Mouse (Mus musculus): Measurements from ENCODE around the gene Arhgdib.

Arhgdib gene

GRCm38 (mm10) chr6:136952930-136953329 is 11.2 kb upstream of the Arhgdib start:
- no peak for DNase-seq (ENCODE audit: extremely low spot score, low spot score)

GRCm38 (mm10) chr6:136950171-136950570 is 8.5 kb upstream of the Arhgdib start:
- DNase-seq (ENCODE audit: extremely low spot score, low spot score) = no peak

DNA sequence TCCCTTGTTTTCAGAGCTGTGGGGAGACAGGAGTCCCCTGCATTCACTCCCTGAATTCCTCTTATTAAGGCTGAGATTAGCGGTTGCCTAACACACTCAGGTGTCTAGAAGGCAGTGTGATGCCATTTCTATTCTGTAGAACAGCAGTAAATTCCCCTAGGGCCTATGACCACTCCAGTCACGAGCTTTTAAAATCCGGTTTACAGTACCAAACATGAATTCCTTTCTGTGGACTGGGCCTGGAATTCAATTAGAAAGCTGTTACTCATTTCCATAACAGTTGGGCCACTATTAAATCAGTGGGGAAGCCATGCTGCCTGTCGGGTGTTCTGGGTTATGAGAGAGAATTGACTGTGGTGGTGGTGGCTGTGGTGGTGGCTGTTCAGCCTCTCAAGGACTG is 6.0 kb upstream of the Arhgdib start:
- DNase-seq (ENCODE audit: extremely low spot score, low spot score) = no peak

- no peak for DNase-seq (ENCODE audit: extremely low spot score, low spot score)
Observed at GRCm38 (mm10) chr6:136946943-136947342, 5.2 kb upstream of the Arhgdib start.

DNA sequence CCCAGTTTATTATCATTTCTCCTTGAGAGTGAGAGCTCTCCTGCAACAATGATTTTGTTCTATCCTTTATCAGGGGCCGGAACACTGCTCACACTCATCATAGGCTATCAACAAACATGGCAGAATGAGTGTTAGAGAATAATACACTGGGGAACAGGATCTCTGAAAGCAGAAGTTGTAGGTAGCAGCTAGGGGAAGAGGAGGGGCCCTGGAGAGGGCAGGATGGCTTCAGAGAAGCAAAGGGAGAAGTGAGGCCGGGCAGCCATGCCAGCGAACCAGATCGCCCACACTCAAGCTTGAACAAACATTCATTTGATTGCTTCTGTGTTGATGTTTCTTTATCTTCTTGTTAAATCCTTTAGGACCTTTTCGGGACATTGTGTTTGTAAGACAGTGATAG is 4.5 kb upstream of the Arhgdib start:
- DNase-seq (ENCODE audit: extremely low spot score, low spot score) = no peak

GRCm38 (mm10) chr6:136944511-136944910 is 2.8 kb upstream of the Arhgdib start:
- DNase-seq (ENCODE audit: extremely low spot score, low spot score) = no peak

- DNase-seq (ENCODE audit: extremely low spot score, low spot score) = no peak
Observed at GRCm38 (mm10) chr6:136943392-136943791, 1.7 kb upstream of the Arhgdib start.

- no peak for DNase-seq (ENCODE audit: extremely low spot score, low spot score)
Observed at GRCm38 (mm10) chr6:136942280-136942679, 581 bp upstream of the Arhgdib start.

GRCm38 (mm10) chr6:136940188-136940960 is 1.3 kb downstream of the Arhgdib start:
- no peak for DNase-seq (ENCODE audit: extremely low spot score, low spot score)

- no peak for DNase-seq (ENCODE audit: extremely low spot score, low spot score)
Observed at GRCm38 (mm10) chr6:136939326-136940187, 2.1 kb downstream of the Arhgdib start.

DNA sequence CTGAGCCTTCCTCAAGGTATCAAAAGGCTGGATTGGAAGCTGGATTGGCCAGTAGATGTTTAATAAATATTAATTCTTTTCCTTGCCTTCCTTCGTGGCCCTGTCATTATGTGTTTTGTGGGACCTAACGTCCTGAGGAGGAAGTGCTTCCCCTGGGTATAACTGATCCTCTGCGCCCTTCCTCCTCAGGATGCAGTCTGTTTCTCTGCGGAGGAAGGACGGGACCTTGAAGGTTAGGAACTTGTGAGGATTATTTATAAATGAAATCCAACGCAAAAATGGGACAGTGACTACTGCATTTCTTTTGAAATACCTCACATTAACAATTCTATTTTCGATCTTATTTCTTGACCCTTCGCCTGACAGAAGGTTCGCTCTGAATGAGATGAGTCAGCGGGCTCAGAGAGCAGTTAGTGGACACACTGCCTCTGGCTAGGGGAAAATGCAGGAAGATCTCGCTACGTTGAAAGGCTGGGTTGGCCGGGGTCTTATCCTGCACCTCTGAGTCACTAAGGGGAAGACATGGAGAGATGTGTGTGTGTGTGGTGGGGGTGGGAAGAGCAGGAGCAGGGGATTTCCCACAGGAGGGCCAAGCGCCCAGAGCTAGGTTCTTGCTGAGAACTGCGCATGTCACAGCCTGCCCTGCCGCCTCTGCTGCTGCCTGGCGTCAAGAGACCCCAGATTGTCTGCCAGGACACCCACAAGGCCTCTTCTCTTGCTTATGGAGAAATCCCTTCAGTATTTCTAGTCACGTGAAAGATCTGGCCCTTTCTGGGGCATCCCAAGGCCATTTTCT is 3.2 kb downstream of the Arhgdib start:
- no peak for DNase-seq (ENCODE audit: extremely low spot score, low spot score)

GRCm38 (mm10) chr6:136937117-136937516 is 4.6 kb downstream of the Arhgdib start:
- DNase-seq (ENCODE audit: extremely low spot score, low spot score) = no peak

GRCm38 (mm10) chr6:136936361-136936760 is 5.3 kb downstream of the Arhgdib start:
- no peak for DNase-seq (ENCODE audit: extremely low spot score, low spot score)

DNA sequence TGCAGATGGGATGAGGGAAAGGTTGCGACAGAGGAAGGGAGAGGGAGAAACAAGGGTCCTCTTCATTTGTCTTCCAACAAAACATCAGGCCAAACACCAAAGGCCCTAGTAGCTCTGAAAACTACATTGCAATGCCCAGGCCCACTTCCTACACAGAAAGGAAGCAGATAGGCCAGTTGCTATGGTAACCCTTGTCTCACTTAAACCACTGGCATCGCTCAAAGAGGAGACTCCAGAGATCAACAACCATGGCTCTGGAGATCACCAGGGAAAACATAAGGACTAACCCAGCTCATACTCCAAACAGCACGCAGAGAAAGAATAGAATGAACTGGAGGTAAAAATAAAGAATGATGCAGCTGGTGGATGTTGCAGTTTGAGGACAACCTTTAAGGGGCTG is 6.5 kb downstream of the Arhgdib start:
- no peak for DNase-seq (ENCODE audit: extremely low spot score, low spot score)

DNA sequence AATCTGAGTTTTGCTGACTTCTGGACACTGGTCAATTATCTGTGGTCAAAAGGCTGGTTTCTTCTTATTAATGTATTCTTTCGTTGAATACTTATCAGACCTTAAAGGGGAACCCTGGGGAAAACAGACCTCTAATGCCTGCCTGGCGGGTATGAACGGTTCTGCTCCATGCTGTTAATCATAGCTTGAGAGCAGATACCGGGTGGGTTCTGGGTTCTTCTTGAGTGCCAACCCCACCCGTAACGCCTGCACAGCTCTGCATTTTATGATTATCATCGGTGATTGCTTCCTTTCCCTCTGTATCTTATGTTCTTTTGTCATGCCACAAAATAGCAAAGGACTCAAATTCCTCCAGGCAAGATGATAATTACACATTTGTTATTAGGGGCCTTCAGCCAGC is 7.6 kb downstream of the Arhgdib start:
- DNase-seq (ENCODE audit: extremely low spot score, low spot score) = no peak

GRCm38 (mm10) chr6:136931246-136931645 is 10.5 kb downstream of the Arhgdib start:
- no peak for DNase-seq (ENCODE audit: extremely low spot score, low spot score)

DNA sequence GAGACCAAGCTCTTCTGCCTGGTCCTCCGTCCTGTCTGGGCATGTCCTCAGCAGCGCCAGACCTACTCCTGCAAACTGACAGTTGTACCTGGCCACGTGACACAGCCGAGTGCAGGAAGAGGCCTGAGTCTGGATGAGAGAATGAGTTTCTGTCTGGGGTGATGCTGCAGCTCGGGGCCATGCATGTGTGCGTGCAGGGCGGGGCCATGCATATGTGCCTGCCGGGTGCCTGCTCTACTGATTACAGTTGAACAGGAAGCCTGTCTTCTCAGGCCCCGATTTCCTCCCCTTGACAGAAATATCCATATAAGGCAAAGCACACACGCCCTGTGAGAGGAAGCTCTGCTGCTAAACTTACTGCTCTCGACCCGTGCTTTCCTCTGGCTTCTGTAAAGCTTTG is 11.0 kb downstream of the Arhgdib start:
- DNase-seq (ENCODE audit: extremely low spot score, low spot score) = peak; percentile 36

DNA sequence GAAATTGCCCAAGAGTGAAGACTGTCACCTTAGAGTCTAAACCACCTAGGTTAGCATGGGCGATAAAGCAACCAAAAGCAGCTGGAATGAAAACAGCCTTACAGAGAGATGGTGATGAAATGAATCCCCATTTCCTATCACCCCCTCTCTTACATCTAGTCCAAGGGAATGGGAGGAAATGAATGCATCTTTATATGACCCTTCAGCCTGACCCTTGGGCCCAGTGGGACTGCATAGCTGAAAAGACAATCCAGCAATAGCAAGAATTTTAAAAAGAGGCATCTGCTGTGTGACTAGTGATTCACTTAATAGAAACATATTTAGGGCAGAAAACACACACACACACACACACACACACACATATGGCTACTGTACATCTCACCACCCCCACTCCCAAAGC is 14.1 kb downstream of the Arhgdib start:
- DNase-seq (ENCODE audit: extremely low spot score, low spot score) = no peak

DNA sequence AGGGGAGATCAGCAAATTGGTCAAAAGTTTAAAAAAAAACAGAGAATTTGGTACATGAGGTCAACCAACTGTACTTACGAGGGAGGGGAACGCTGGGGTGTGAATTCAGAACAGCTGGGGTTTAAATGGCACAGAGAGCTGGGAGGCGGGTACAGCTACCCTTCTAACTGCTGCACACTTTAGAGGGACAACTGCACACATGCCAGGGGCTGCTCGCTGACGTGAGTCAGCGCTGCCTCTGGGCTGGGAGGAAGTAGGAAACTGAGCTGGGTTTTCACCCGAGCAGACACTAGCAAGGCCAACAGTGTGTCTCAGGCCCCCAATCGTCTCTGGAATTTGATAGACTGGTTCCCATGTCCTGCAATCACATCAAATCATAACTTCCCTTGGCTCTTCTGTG is 16.6 kb downstream of the Arhgdib start:
- DNase-seq (ENCODE audit: extremely low spot score, low spot score) = no peak

DNA sequence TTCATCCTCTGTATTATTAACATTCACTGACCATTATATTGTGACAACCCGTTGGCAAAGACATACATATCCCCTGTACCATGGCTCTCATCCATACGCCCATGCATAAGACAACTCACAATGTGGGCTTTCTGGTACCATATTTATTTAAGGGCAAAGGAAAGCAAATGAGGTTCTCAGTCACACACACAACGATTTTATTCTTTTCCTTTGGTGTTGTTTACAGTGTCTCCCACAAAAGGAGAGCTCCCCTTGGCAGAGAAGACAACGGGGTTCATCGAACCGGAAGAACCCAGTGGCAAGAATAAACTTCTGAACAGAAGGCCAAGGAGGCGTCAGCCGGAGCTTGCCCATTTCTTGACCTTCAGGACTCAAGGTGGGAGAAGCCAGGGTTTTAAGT is 18.2 kb downstream of the Arhgdib start, which contains the start of gene Pde6h:
Gene Pde6h, plus strand, starts transcription at position 301 of the 400 bp plus-strand sequence.
- DNase-seq (ENCODE audit: extremely low spot score, low spot score) = no peak

- DNase-seq (ENCODE audit: extremely low spot score, low spot score) = no peak
Observed at GRCm38 (mm10) chr6:136922871-136923270, 18.8 kb downstream of the Arhgdib start.

GRCm38 (mm10) chr6:136922080-136922479 is 19.6 kb downstream of the Arhgdib start, which contains the start of gene Erp27:
Gene Erp27 (minus strand): TSS chr6:136922180.
- no peak for DNase-seq (ENCODE audit: extremely low spot score, low spot score)
